Mouse (Mus musculus) neural tube, embryonic 12.5 days (tissue): ENCODE measurements at regions not wholly inside any gene's neighbourhood (a gene's known extent, or its start where the extent isn't known, plus 50 kb on each side); places are given as distances from the start of the nearest gene placed in this dataset.

Experiments
- ATAC-seq: fragments of 200-750 bp; cut with Nextera tagmentation; 2 replicates; pipeline ENCODE4 v1.8.0; 2017; ENCODE audit warnings: low read depth, mild to moderate bottlenecking, moderate TSS enrichment, moderate library complexity; ENCODE audit not compliant: low FRiP score
- H3K27ac ChIP-seq: fragments of 300-500 bp; sonication (generic); 2 replicates; pipeline ENCODE4 v1.5.1; 2016
- H3K27me3 ChIP-seq: fragments of 300-500 bp; sonication (generic); replicated peaks from 2 replicates; pipeline ENCODE4 v1.6.1; 2016; ENCODE audit warnings: mild to moderate bottlenecking
- H3K36me3 ChIP-seq: fragments of 300-500 bp; sonication (generic); 2 replicates; pipeline ENCODE4 v1.6.1; 2016; ENCODE audit warnings: mild to moderate bottlenecking
- H3K4me1 ChIP-seq: fragments of 300-500 bp; sonication (generic); 2 replicates; pipeline ENCODE4 v1.6.1; 2016
- H3K4me2 ChIP-seq: fragments of 300-500 bp; sonication (generic); replicated peaks from 2 replicates; pipeline ENCODE4 v1.6.1; 2016; ENCODE audit warnings: mild to moderate bottlenecking
- H3K4me3 ChIP-seq: fragments of 300-500 bp; sonication (generic); 2 replicates; pipeline ENCODE4 v1.5.1; 2016
- H3K9ac ChIP-seq: fragments of 300-500 bp; sonication (generic); 2 replicates; pipeline ENCODE4 v1.6.1; 2016; ENCODE audit warnings: mild to moderate bottlenecking
- H3K9me3 ChIP-seq: fragments of 300-500 bp; sonication (generic); 2 replicates; pipeline ENCODE4 v1.6.1; 2016; ENCODE audit warnings: mild to moderate bottlenecking
- WGBS: fragments of 180-500 bp; shearing (Covaris S2); methylation state at CpG from one replicate; pipeline ENCODE4 v1.1.7; 2016; 5-methylcytosine and 5-hydroxymethylcytosine counted together

DNA sequence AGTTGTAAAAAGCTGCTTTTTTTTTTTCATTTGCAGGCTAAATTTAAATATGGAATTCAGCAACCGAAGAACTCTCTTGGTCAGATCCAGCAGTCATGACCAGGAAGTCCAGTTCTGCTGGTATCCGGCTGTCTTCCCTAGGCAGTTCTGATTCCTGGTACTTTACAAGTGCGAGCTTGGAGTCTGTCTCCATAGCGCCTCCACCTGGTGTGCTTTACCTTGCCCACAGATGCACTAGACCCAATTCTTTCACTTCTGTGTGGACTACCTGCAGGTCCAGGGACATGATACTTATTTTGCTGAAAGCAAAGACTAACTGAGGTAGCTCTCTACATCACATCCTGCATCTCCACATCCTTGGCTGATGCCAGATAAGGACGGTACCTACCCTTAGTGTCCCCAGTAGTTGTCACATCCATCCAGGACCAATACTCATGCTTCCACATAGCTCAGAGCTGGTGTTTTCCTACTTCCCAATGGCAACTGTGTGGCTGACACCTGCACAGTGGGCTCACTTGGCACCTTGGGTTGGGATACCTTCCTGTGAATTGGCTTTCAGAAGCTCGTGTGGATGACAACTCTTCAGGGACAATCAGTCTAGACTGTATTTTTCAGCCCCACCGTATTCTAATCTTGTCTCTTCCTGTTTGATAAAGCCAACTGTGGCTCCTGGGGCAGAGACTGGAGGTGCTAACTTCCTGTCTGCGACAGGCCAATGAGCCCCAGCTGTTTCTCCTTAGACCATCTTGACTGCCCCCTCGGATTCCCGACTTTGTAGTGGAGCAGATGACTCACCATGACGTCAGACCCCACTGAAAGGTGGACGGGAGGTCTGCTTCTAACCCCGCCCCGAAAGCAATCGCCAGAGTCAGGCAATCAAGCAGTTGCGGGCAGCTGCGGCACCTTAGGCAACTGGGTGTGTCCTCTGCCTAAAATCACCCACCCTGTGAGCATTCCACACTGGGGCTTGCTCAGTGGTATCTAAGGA is 69.1 kb upstream of the Foxo1 start:
- no peak for ATAC-seq
- H3K27me3 ChIP-seq = no peaks in the 10 kb centered on the region

GRCm38 (mm10) chr3:52200106-52200505 is 68.0 kb upstream of the Foxo1 start:
- no peaks in the 10 kb centered on the region for H3K36me3 ChIP-seq
- no peak overlapping the region for H3K4me2 ChIP-seq
- peaks cover 5% of the 10 kb centered on the region for H3K9me3 ChIP-seq
- H3K4me1 ChIP-seq = peaks cover 10% of the 10 kb centered on the region
- H3K9ac ChIP-seq = no peak overlapping the region
- H3K4me3 ChIP-seq = no peak overlapping the region
- no peak overlapping the region for H3K27ac ChIP-seq
- no peak for ATAC-seq
- 75% methylated on average over 4 of the region's 4 CpGs for WGBS
- no peaks in the 10 kb centered on the region for H3K27me3 ChIP-seq

More for the DNA sequence above, 69.1 kb upstream of the Foxo1 start:
- Histone ChIP-seq H3K27ac (no peak overlapping the region), H3K4me3 (no peak overlapping the region), H3K36me3 (no peaks in the 10 kb centered on the region), H3K4me2 (no peak overlapping the region), H3K4me1 (peaks cover 10% of the 10 kb centered on the region), H3K9ac (no peak overlapping the region), H3K9me3 (no peaks in the 10 kb centered on the region)
- 72% methylated on average over 17 of the region's 17 CpGs for WGBS

DNA sequence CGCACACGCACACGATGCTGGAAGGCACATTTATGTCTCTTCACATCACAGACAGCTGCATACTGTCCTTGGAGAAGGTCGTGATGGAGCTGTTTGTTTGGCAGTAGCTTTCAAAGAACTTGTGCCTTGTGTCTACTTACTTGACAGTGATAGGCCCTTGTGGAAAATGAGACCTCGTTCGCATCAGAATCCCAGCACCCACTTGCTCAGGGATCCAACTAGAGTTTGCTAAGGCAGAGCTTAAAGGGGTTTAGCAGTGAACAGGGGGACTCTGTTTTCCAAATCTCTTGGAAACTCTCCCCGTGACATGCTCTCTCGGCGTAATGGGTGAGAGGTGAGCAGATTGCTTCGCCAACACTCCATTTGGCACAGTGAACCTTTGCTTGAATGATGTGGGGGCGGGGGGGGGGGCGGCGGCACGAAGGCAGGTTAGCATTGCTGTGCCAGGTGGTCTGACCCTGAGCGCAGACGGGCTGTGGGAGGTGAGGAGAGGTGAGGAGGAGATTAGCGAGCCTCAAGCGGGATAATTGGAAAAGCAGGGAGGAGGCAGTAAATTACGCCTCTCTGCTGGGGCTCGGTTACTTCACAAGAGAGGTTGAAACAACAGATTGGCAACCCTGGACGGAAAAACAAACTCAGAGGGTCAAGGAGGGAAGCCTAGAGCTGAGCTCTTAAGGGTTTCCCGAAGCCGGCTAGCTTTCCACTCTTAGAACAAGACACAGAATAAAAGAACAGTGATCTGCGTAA is 57.4 kb upstream of the Foxo1 start:
- H3K9ac ChIP-seq = no peak overlapping the region
- H3K4me1 ChIP-seq = peaks cover 9% of the 10 kb centered on the region; the same call in 1 of the 2 replicates
- H3K4me3 ChIP-seq = 0 out of 2 replicates have a peak overlapping the region, but pooled peaks have one; percentile 3

GRCm38 (mm10) chr3:52211303-52211695 is 56.8 kb upstream of the Foxo1 start:
- WGBS = 32% methylated on average over 4 of the region's 6 CpGs

More for the DNA sequence above, 57.4 kb upstream of the Foxo1 start:
- Histone ChIP-seq H3K27ac (no peak overlapping the region), H3K27me3 (no peaks in the 10 kb centered on the region), H3K9me3 (no peaks in the 10 kb centered on the region), H3K4me2 (peak overlapping the region; percentile 53), H3K36me3 (no peaks in the 10 kb centered on the region)
- no peak for ATAC-seq
- 14% methylated on average over 24 of the region's 24 CpGs for WGBS

GRCm38 (mm10) chr3:52214114-52214513 is 54.0 kb upstream of the Foxo1 start:
- WGBS = 94% methylated on average over 7 of the region's 7 CpGs

More at GRCm38 (mm10) chr3:52211303-52211695, 56.8 kb upstream of the Foxo1 start:
- Histone ChIP-seq H3K4me3 (no peak overlapping the region), H3K9ac (no peak overlapping the region), H3K9me3 (no peaks in the 10 kb centered on the region), H3K4me2 (peak overlapping the region; percentile 53), H3K27ac (no peak overlapping the region), H3K4me1 (peaks cover 9% of the 10 kb centered on the region; the same call in 1 of the 2 replicates), H3K27me3 (no peaks in the 10 kb centered on the region), H3K36me3 (no peaks in the 10 kb centered on the region)
- ATAC-seq = no peak

GRCm38 (mm10) chr3:52215083-52215482 is 53.1 kb upstream of the Foxo1 start:
- Histone ChIP-seq H3K4me2 (no peak overlapping the region), H3K9me3 (no peaks in the 10 kb centered on the region), H3K4me1 (peaks cover 9% of the 10 kb centered on the region; the same call in 1 of the 2 replicates), H3K9ac (no peak overlapping the region), H3K4me3 (no peak overlapping the region), H3K36me3 (no peaks in the 10 kb centered on the region), H3K27me3 (no peaks in the 10 kb centered on the region), H3K27ac (no peak overlapping the region)
- 89% methylated on average over 9 of the region's 9 CpGs for WGBS
- no peak for ATAC-seq

More at GRCm38 (mm10) chr3:52214114-52214513, 54.0 kb upstream of the Foxo1 start:
- Histone ChIP-seq H3K9ac (no peak overlapping the region), H3K4me3 (no peak overlapping the region), H3K36me3 (no peaks in the 10 kb centered on the region), H3K4me1 (peaks cover 9% of the 10 kb centered on the region; the same call in 1 of the 2 replicates), H3K9me3 (no peaks in the 10 kb centered on the region), H3K27ac (no peak overlapping the region), H3K27me3 (no peaks in the 10 kb centered on the region), H3K4me2 (no peak overlapping the region)
- no peak for ATAC-seq
